Mouse (Mus musculus): ENCODE data around the gene Arhgef11. TPM values are rescaled to one million over a fixed set of nuclear protein-coding genes. Genes with fewer than 3 reads are reported as not detected.

The Arhgef11 gene
- total RNA-seq, 2 experiments from 2014 or later, result 60.2 to 60.3 TPM

DNA sequence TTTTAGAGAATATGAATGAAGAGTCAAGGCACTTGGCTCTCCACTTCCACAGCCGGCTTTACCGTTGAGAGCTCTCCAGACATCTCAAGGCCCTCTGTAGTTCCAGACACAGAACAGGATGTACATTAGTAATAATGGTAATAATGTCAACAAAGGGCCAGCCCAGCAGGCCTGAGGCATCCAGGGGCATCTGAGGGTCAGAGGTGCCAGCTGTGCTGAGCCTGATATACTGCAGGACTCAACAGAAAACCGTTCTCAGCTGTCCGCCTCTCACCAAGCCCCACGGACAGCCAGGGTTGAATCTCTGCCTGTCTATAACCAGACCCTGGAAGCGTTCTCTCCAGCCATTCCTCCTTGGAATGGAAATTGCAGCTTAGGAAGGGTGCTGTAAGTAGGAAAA is 107.2 kb downstream of the Arhgef11 start:
- DNase-seq (ENCODE audit: extremely low spot score in 1 of 2, low spot score in 2 of 2), result no peak
- intact Hi-C loops (cut with DNase I), result no loop called here
- H3K27ac ChIP-seq, result no peak overlapping the region
- TF ChIP-seq CTCF (IDR thresholded peaks at IDR 0.05), result no peak
- no peak overlapping the region for H3K4me3 ChIP-seq

DNA sequence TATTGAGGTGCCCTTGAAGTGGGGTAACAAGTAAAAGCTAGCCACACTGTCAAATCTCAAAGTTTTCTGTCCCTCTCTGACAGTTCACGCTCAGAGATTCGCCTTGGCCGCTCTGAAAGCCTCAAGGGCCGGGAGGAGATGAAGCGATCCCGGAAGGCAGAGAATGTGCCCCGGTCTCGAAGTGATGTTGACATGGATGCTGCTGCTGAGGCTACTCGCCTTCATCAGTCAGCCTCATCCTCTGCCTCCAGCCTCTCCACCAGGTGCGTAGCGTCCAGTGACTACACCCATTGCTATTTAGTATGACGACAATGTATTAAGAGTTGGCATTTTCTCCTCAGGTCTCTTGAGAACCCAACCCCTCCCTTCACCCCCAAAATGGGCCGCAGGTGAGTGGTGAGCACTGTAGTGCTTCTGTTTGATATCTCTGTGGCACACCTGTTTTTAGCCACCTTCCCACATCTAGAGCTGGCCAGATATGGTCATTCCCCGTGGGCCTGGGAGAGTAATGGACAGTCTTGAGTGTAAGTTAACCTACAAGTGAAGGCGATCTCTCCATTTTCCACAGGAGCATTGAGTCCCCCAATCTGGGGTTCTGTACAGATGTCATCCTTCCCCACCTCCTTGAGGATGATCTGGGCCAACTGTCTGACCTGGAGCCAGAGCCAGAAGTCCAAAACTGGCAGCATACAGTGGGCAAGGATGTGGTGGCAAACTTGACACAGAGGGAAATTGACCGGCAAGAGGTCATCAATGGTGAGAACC is 108.2 kb downstream of the Arhgef11 start:
- no peak for TF ChIP-seq CTCF (IDR thresholded peaks at IDR 0.05)
- intact Hi-C loops (cut with DNase I), result no loop called here
- Histone ChIP-seq H3K27ac (no peak overlapping the region), H3K4me3 (no peak overlapping the region)
- DNase-seq (ENCODE audit: extremely low spot score in 1 of 2, low spot score in 2 of 2), result no peak

DNA sequence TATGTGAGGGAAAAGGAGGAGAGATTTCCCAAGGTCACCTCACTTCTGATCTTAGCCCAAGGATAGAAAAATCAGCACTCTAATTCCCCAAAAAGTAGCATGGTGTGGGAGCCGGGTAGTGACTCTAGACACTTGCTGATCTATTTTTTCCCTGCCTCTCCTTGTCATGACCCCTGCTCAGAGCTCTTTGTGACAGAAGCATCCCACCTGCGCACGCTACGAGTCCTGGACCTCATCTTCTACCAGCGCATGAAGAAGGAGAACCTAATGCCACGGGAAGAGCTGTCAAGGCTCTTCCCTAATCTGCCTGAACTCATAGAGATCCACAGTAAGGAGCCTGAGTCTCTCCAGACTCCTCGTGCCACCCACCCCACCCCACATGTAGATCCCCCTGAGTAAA is 108.8 kb downstream of the Arhgef11 start:
- TF ChIP-seq CTCF (IDR thresholded peaks at IDR 0.05), result no peak
- intact Hi-C loops (cut with DNase I), result no loop called here
- Histone ChIP-seq H3K27ac (no peak overlapping the region), H3K4me3 (no peak overlapping the region)
- DNase-seq (ENCODE audit: extremely low spot score in 1 of 2, low spot score in 2 of 2), result no peak

DNA sequence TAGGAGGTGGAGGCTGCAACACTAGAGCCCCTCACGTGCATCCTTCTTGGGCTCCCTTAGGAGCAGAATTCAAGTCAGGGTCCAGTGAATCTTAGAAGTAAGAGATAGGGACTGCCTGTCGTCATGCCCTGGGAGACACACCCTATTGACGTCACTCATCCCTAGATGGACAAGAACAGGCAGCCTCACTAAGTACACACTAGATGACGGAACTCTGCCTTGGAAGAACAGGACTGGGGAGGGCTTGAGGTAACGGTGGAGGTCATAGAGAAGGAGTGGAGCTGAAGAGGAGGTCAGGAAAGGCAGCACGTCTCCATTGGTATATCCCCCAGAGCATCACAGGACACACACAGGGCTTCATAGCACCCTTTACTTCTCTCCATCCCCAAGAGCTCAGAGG is 111.3 kb downstream of the Arhgef11 start:
- intact Hi-C loops (cut with DNase I), result no loop called here
- no peak for DNase-seq (ENCODE audit: extremely low spot score in 1 of 2, low spot score in 2 of 2)

DNA sequence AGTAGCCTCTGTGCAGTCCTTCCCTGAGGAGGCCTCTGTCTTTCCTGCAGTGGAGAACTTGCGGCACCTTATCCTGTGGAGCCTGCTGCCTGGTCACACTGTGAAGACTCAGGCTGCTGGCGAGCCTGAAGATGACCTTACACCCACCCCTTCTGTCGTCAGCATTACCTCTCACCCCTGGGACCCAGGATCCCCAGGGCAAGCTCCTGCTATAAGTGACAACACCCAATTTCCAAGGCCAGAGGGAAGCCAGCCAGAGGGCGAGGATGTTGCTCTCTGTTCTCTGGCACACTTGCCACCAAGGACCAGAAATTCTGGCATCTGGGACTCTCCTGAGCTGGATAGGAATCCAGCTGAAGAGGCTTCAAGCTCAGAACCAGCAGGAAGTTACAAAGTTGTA is 115.7 kb downstream of the Arhgef11 start:
- Histone ChIP-seq H3K27ac (no peak overlapping the region), H3K4me3 (no peak overlapping the region)
- intact Hi-C loops (cut with DNase I), result no loop called here
- DNase-seq (ENCODE audit: extremely low spot score in 1 of 2, low spot score in 2 of 2), result no peak
- no peak for TF ChIP-seq CTCF (IDR thresholded peaks at IDR 0.05)

More for the DNA sequence above, 111.3 kb downstream of the Arhgef11 start:
- no peak overlapping the region for H3K4me3 ChIP-seq
- H3K27ac ChIP-seq, result no peak overlapping the region
- no peak for TF ChIP-seq CTCF (IDR thresholded peaks at IDR 0.05)

GRCm38 (mm10) chr3:87733984-87734761 is 116.8 kb downstream of the Arhgef11 start:
- Histone ChIP-seq H3K27ac (no peak overlapping the region), H3K4me3 (no peak overlapping the region)
- intact Hi-C loops (cut with DNase I), result no loop called here
- TF ChIP-seq CTCF (IDR thresholded peaks at IDR 0.05), result no peak
- no peak for DNase-seq (ENCODE audit: extremely low spot score in 1 of 2, low spot score in 2 of 2)

DNA sequence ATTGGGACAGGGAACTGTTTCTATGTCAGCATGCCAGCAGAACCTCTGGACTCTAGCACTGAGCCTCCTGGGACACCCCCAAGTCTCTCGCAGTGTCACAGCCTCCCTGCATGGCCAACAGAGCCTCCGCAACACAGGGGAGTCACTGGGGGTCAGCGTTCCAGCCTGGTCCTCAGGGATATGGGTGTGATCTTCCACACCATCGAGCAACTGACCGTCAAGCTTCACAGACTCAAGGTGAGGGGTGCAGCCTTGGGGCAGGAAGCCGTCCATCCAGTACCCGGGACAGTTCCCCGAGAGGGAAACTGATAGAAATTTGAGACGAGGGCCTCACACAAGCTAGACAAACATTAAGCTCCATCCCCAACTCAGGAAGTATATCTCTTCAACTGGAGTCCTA is 118.0 kb downstream of the Arhgef11 start:
- intact Hi-C loops (cut with DNase I), result no loop called here
- no peak for TF ChIP-seq CTCF (IDR thresholded peaks at IDR 0.05)
- no peak for DNase-seq (ENCODE audit: extremely low spot score in 1 of 2, low spot score in 2 of 2)
- Histone ChIP-seq H3K27ac (no peak overlapping the region), H3K4me3 (no peak overlapping the region)

GRCm38 (mm10) chr3:87738906-87739305 is 121.5 kb downstream of the Arhgef11 start:
- no peak overlapping the region for H3K4me3 ChIP-seq
- intact Hi-C loops (cut with DNase I), result no loop called here
- no peak for TF ChIP-seq CTCF (IDR thresholded peaks at IDR 0.05)
- no peak overlapping the region for H3K27ac ChIP-seq
- DNase-seq (ENCODE audit: extremely low spot score in 1 of 2, low spot score in 2 of 2), result no peak

DNA sequence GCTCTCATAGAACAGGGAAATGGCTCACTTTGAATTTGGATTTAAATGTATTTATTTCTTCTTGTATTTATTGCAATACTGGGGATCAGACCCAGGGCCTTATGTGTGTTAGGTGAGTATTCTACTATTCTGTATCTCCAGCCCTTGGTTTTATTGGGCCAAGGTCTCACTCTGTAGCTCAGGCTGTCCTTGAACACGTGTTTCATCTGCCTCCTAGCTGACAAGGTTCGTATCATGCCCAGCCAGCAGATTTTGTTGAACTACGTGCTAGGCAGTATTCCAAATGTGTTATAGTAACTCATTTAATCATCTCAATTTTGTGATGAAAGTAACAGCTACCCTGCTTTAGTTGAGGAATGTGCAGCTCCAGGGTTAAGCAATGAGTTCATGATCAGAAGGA is 124.7 kb downstream of the Arhgef11 start:
- DNase-seq (ENCODE audit: extremely low spot score in 1 of 2, low spot score in 2 of 2), result no peak
- intact Hi-C loops (cut with DNase I), result no loop called here
- Histone ChIP-seq H3K4me3 (no peak overlapping the region), H3K27ac (no peak overlapping the region)
- no peak for TF ChIP-seq CTCF (IDR thresholded peaks at IDR 0.05)

GRCm38 (mm10) chr3:87742735-87743134 is 125.4 kb downstream of the Arhgef11 start:
- no peak for TF ChIP-seq CTCF (IDR thresholded peaks at IDR 0.05)
- Histone ChIP-seq H3K4me3 (no peak overlapping the region), H3K27ac (no peak overlapping the region)
- no peak for DNase-seq (ENCODE audit: extremely low spot score in 1 of 2, low spot score in 2 of 2)
- intact Hi-C loops (cut with DNase I), result no loop called here

GRCm38 (mm10) chr3:87743927-87744326 is 126.6 kb downstream of the Arhgef11 start:
- intact Hi-C loops (cut with DNase I), result no loop called here
- Histone ChIP-seq H3K4me3 (no peak overlapping the region), H3K27ac (no peak overlapping the region)
- no peak for TF ChIP-seq CTCF (IDR thresholded peaks at IDR 0.05)
- no peak for DNase-seq (ENCODE audit: extremely low spot score in 1 of 2, low spot score in 2 of 2)

GRCm38 (mm10) chr3:87745036-87745659 is 127.8 kb downstream of the Arhgef11 start:
- Histone ChIP-seq H3K4me3 (no peak overlapping the region), H3K27ac (no peak overlapping the region)
- no peak for TF ChIP-seq CTCF (IDR thresholded peaks at IDR 0.05)
- DNase-seq (ENCODE audit: extremely low spot score in 1 of 2, low spot score in 2 of 2), result no peak
- intact Hi-C loops (cut with DNase I), result no loop called here
